Mouse (Mus musculus): ENCODE measurements around the gene Prickle2. TPM values are rescaled to one million over a fixed set of nuclear protein-coding genes. Genes with fewer than 3 reads are reported as not detected.

The Prickle2 gene
- polyA plus RNA-seq, 1 experiment from 2014 or later, result 7.7 TPM

DNA sequence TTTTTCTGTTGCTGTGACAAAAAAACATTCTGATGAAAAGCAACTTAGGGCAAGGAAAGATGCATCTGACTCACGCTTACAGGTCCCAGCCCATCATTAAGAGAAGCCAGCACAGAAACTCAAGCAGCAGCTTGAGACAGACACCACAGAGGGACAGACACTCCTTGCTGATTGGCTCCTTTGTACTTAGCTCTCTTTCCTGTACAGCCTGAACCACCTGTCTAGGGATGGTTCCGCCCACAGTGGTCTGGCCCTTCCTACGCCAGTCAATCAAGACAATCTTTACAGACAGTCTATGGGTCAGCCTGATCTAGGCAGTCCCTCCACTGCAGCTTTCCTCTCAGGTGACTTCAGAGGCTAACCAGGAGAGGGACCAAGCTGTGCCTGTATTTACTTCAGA lies 42.1 kb downstream of the Prickle2 start:
- Histone ChIP-seq H3K9me3 (no peaks in the 10 kb centered on the region), H3K4me2 (no peak overlapping the region), H3K27ac (no peak overlapping the region), H3K4me3 (replicated peaks) (no peak overlapping the region), H3K4me1 (peaks cover 12% of the 10 kb centered on the region; the same call in 1 of the 2 replicates), H3K27me3 (replicated peaks) (no peaks in the 10 kb centered on the region), H3K36me3 (no peaks in the 10 kb centered on the region), H3K9ac (no peak overlapping the region)
- ATAC-seq (ENCODE audit: insufficient read depth, low FRiP score, low read depth), result no peak; the same call in 1 of the 2 replicates
- WGBS, result 88% methylated on average over 3 of the region's 3 CpGs

DNA sequence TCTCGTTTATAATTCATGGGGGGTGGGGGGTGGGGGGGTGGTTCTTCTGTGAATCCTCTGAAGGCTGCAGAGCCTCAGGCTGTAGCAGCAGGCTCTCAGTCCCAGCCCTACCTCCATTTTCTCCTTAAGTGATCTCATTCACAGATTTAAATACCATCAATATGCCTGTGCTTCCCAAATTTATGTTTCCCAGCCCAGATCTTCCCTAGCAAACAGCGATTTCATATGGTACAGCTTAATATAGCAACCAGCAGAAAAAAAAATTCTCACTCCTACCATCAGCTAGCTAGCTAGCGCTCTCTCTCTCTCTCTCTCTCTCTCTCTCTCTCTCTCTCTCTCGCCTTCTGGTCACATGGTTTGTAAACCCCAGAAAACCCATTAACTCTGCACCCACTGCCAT lies 42.5 kb downstream of the Prickle2 start:
- no peak for ATAC-seq (ENCODE audit: insufficient read depth, low FRiP score, low read depth)
- Histone ChIP-seq H3K4me1 (peaks cover 12% of the 10 kb centered on the region; the same call in 1 of the 2 replicates), H3K27me3 (replicated peaks) (no peaks in the 10 kb centered on the region), H3K4me2 (no peak overlapping the region), H3K27ac (no peak overlapping the region), H3K9ac (no peak overlapping the region), H3K4me3 (replicated peaks) (no peak overlapping the region), H3K9me3 (no peaks in the 10 kb centered on the region), H3K36me3 (no peaks in the 10 kb centered on the region)
- 51% methylated on average over 4 of the region's 4 CpGs for WGBS

DNA sequence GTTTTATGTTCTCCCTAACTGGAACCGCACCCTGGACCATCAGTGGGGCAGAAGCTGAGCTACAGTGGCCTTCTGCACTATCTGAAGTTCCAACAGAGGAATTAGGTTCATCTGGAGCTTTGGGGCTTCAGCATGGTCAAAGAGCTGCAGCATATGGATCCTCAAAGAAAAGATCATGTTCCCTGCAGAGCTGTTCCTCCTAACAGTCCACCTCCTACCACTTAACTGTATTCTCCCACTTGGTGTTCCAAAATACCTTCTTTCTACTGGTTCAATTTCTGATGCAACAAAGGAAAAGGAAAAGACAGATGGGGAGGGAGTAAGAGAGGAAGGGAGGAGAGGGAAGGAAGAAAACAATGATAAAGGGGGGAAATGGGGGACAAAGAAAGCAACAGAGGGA lies 56.9 kb downstream of the Prickle2 start:
- no peaks in the 10 kb centered on the region for H3K36me3 ChIP-seq
- WGBS, result 81% methylated on average over 1 of the region's 1 CpGs
- no peaks in the 10 kb centered on the region for H3K4me1 ChIP-seq
- H3K9me3 ChIP-seq, result no peaks in the 10 kb centered on the region
- H3K27ac ChIP-seq, result no peak overlapping the region
- no peak for ATAC-seq (ENCODE audit: insufficient read depth, low FRiP score, low read depth)
- H3K4me3 ChIP-seq (replicated peaks), result no peak overlapping the region
- no peaks in the 10 kb centered on the region for H3K27me3 ChIP-seq (replicated peaks)
- no peak overlapping the region for H3K9ac ChIP-seq
- H3K4me2 ChIP-seq, result no peak overlapping the region

DNA sequence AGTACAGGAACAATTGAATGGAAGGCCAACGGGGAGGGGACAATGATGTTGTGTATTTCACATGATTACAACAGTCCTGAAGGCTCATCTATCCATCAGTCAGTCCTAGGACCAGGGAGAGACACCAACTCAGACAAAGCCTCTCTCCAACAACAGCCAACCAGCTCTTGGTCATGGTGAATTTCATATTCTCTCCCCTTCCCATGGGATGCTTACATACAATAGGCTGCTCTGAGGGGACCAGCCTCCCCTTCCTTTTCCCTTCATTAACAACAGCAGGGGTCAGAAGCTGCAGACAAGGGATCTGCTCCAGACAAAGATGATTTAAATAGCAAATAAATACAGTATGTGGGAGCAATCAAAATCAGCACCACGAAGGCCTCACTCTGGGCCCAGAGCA lies 57.4 kb downstream of the Prickle2 start:
- Histone ChIP-seq H3K9ac (no peak overlapping the region), H3K4me2 (no peak overlapping the region), H3K27ac (no peak overlapping the region), H3K4me3 (replicated peaks) (no peak overlapping the region), H3K9me3 (no peaks in the 10 kb centered on the region), H3K36me3 (no peaks in the 10 kb centered on the region), H3K4me1 (no peaks in the 10 kb centered on the region), H3K27me3 (replicated peaks) (no peaks in the 10 kb centered on the region)
- no peak for ATAC-seq (ENCODE audit: insufficient read depth, low FRiP score, low read depth)
- 63% methylated on average over 2 of the region's 2 CpGs for WGBS

DNA sequence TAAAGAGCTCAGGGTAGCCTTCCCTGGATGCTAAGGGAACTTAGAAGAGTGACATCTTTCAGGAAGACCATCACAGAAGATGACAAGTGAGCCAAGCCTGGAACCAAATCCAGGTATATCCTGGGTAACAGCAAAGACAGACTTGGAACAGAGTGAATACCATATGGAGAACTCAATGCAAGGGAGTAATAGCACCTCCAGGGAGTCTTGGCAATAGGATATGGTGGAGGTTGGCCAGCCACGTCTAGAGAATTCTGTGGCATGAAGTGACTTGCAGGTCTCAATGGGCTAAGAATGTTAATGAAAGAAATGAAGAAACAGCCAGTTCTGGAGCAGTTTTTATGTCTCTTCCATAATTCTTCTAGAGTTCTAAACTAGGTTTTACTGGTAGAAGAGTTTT lies 63.0 kb downstream of the Prickle2 start:
- 79% methylated on average over 1 of the region's 1 CpGs for WGBS
- no peaks in the 10 kb centered on the region for H3K27me3 ChIP-seq (replicated peaks)
- H3K4me3 ChIP-seq (replicated peaks), result no peak overlapping the region
- H3K9ac ChIP-seq, result no peak overlapping the region
- H3K9me3 ChIP-seq, result no peaks in the 10 kb centered on the region
- no peaks in the 10 kb centered on the region for H3K36me3 ChIP-seq
- no peak for ATAC-seq (ENCODE audit: insufficient read depth, low FRiP score, low read depth)
- no peaks in the 10 kb centered on the region for H3K4me1 ChIP-seq
- no peak overlapping the region for H3K4me2 ChIP-seq
- no peak overlapping the region for H3K27ac ChIP-seq

DNA sequence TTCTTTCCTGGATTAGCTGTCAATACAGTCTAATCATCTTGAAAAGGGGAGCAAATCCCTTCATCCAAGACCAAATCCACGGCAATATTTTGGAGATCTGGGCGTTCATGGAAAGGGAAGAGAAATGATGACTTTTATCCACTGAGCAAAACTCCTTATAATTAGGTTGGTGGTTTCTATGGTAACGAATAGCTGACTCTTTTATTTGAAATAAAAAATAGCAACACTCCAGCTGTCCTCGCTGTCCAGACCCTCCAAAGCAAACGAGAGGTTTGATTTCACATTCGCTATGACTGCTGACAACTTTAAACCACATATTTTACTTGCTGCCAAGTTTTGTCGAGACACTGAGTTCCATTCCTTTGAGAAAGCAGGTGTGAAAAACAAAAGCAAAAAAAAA lies 64.0 kb downstream of the Prickle2 start:
- ATAC-seq (ENCODE audit: insufficient read depth, low FRiP score, low read depth), result no peak
- no peak overlapping the region for H3K4me3 ChIP-seq (replicated peaks)
- WGBS, result 45% methylated on average over 7 of the region's 7 CpGs
- no peaks in the 10 kb centered on the region for H3K27me3 ChIP-seq (replicated peaks)
- no peaks in the 10 kb centered on the region for H3K36me3 ChIP-seq
- H3K9me3 ChIP-seq, result no peaks in the 10 kb centered on the region
- H3K4me2 ChIP-seq, result no peak overlapping the region
- H3K4me1 ChIP-seq, result no peaks in the 10 kb centered on the region
- H3K9ac ChIP-seq, result no peak overlapping the region
- H3K27ac ChIP-seq, result no peak overlapping the region

DNA sequence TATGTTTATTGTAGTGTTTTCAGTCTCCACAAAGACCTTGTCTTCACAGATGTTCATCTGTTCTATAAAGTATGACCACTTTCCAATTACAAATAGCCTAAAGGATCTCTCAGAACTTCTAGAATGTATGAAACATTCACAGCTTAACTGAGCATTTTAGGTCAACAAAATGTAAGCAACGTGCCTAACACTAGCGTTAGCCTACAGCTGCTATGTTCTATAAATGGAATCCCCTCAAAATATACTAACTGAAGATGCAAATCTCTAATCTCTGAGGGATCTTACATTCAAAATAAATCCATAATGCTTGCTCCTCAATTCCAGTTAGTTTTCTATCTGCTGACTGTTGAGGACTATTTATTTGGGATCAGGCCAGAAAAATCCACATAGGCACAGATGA lies 65.1 kb downstream of the Prickle2 start:
- 58% methylated on average over 2 of the region's 2 CpGs for WGBS
- Histone ChIP-seq H3K27ac (no peak overlapping the region), H3K4me3 (replicated peaks) (no peak overlapping the region), H3K4me2 (no peak overlapping the region), H3K9me3 (no peaks in the 10 kb centered on the region), H3K9ac (no peak overlapping the region), H3K4me1 (no peaks in the 10 kb centered on the region), H3K36me3 (no peaks in the 10 kb centered on the region), H3K27me3 (replicated peaks) (no peaks in the 10 kb centered on the region)
- no peak for ATAC-seq (ENCODE audit: insufficient read depth, low FRiP score, low read depth)

DNA sequence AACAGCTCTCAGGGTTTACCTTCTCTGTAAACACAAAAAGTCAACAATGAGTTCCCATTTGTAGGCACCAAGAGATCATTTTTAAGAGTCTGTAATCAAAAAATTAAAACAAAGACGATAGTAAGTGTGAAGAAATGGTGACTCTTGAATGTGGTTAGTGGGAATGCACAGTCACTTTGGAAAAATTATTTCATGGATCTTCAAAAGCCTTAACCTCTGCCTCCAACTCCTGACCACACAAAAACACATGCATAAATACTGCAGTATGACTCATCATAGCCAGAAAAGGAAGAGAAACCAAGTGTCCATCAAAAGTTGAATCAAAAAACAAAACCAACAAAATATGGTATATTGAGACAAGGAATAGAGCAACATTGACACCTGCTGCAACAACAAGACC lies 69.5 kb downstream of the Prickle2 start:
- ATAC-seq (ENCODE audit: insufficient read depth, low FRiP score, low read depth), result no peak
- WGBS, result 56% methylated on average over 1 of the region's 1 CpGs
- Histone ChIP-seq H3K27ac (no peak overlapping the region), H3K36me3 (no peaks in the 10 kb centered on the region), H3K9ac (no peak overlapping the region), H3K9me3 (no peaks in the 10 kb centered on the region), H3K4me2 (no peak overlapping the region), H3K4me3 (replicated peaks) (no peak overlapping the region), H3K4me1 (no peaks in the 10 kb centered on the region), H3K27me3 (replicated peaks) (no peaks in the 10 kb centered on the region)

DNA sequence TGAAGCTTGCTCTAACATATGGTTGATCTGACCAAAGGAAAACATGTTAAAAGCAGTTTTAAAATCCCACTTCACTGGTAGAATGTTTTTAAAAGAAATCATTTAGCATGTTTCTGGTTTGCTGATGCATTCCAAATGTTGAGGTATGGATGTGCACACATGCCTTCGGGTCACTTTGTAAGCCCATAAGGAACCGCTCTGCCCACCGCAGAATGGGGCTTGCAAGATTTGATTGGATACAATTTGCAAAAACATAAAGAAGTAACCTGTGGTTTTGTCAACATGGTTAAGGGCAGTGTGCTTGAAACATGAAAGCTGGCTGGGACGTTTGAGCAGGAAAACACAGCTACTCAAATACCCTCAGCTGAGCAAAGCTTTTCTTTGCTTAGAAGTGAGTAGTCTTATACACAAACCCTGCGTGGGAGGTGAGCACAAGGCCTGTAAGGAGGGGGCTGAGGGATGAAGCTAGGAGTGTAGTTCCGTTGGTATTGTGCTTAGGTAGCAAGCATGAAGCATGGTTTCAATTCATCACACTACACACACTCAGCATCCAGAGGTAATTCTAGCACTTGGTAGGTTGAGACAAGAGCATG lies 71.0 kb downstream of the Prickle2 start:
- Histone ChIP-seq H3K27ac (no peak overlapping the region), H3K36me3 (no peaks in the 10 kb centered on the region), H3K4me1 (no peaks in the 10 kb centered on the region), H3K9me3 (no peaks in the 10 kb centered on the region), H3K9ac (no peak overlapping the region), H3K4me2 (no peak overlapping the region), H3K4me3 (replicated peaks) (no peak overlapping the region), H3K27me3 (replicated peaks) (no peaks in the 10 kb centered on the region)
- 63% methylated on average over 6 of the region's 6 CpGs for WGBS
- no peak for ATAC-seq (ENCODE audit: insufficient read depth, low FRiP score, low read depth)

DNA sequence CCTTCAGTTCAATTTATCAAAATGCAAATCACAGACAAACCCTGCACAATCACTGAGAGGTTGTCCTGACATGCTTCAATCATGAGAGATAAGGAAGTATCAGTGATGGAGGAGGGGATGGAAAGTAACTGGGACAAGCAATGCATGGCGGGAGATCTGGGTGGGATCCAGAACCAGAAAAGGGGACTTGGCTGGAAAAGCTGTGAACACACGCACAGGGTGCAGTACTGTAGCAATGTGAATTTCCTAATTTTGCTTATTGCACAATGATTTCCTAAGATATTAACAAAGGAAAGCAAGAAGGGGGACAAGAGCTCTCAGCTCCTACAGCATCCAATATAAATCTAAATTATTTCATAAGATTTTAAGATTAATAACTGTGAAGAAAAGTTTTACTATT lies 75.0 kb downstream of the Prickle2 start:
- Histone ChIP-seq H3K4me2 (no peak overlapping the region), H3K27ac (no peak overlapping the region), H3K36me3 (no peaks in the 10 kb centered on the region), H3K27me3 (replicated peaks) (no peaks in the 10 kb centered on the region), H3K4me1 (no peaks in the 10 kb centered on the region), H3K9me3 (no peaks in the 10 kb centered on the region), H3K9ac (no peak overlapping the region), H3K4me3 (replicated peaks) (no peak overlapping the region)
- WGBS, result 88% methylated on average over 2 of the region's 2 CpGs
- ATAC-seq (ENCODE audit: insufficient read depth, low FRiP score, low read depth), result no peak

DNA sequence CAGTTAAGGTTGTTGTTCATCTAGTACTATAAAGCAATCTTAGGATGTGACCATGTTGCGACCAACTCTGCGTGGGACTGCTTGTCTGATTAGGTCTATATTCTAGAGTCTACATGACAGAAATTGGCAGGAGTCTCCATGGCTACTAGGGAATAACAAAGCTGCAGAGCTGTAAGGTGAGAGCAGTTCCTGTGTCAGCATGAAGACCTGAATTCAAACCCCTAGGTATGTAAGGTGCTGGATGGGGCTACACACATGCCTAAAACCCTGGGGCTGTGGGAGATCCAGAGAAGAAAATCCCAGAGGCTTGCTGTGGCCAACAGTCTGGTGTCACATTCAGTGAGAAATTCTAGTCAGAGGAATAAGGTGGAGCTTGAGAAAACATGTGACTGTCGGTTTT lies 78.2 kb downstream of the Prickle2 start:
- Histone ChIP-seq H3K4me1 (no peaks in the 10 kb centered on the region), H3K36me3 (no peaks in the 10 kb centered on the region), H3K9ac (no peak overlapping the region), H3K4me2 (no peak overlapping the region), H3K27ac (no peak overlapping the region), H3K27me3 (replicated peaks) (no peaks in the 10 kb centered on the region), H3K4me3 (replicated peaks) (no peak overlapping the region), H3K9me3 (no peaks in the 10 kb centered on the region)
- 82% methylated on average over 3 of the region's 3 CpGs for WGBS
- no peak for ATAC-seq (ENCODE audit: insufficient read depth, low FRiP score, low read depth)

DNA sequence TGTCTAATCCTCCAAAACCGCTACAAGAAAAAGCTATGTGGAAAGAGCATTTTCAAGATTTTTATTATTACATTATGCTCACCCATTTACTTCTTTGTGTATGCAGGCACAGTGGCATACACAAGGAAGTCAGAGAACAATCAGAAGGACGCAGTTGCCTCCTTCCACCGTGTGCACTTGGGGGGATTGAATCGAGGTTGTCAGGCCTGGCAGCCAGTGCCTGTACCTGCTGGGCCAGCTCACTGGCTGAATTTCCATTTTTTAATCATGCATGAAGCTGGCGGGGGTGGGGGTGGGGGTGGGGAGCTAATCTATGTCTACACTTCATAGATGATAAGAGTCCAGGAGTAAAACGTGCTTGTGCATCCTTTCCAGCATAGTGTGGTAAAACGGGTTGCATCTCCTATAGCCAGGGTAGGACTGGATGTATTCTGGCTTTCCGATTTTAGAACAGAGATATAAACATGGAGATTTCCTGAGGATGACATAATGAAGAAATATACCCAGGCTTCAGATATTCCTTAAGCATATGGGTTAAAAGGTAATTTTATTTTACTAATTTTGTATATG lies 78.8 kb downstream of the Prickle2 start:
- H3K36me3 ChIP-seq, result no peaks in the 10 kb centered on the region
- no peak for ATAC-seq (ENCODE audit: insufficient read depth, low FRiP score, low read depth)
- no peak overlapping the region for H3K4me3 ChIP-seq (replicated peaks)
- 61% methylated on average over 8 of the region's 8 CpGs for WGBS
- no peaks in the 10 kb centered on the region for H3K27me3 ChIP-seq (replicated peaks)
- no peaks in the 10 kb centered on the region for H3K4me1 ChIP-seq
- H3K27ac ChIP-seq, result no peak overlapping the region
- no peak overlapping the region for H3K9ac ChIP-seq
- no peaks in the 10 kb centered on the region for H3K9me3 ChIP-seq
- H3K4me2 ChIP-seq, result no peak overlapping the region

DNA sequence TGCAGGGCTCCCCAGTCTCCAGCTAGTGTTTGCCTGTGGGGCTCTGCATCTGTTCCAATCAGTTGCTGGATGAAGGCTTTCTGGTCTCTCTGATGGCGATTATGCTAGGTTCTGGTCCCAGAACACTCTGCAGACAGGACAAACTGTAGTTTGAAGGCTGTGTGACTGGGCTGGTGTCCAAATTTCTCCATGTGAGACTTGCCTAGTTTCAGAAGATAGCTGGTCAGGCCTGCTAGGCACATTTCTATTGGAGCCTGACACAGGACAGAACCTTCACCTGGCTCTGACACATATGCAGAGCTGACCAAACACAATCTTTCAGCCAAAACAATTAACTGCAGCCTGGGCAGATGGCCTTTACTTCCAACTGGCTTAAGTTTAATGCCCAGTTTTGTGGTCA lies 80.0 kb downstream of the Prickle2 start:
- WGBS, result 59% methylated on average over 1 of the region's 1 CpGs
- H3K36me3 ChIP-seq, result no peaks in the 10 kb centered on the region
- 0 out of 2 replicates have a peak overlapping the region, but pooled peaks have one; percentile 16 for H3K27ac ChIP-seq
- ATAC-seq (ENCODE audit: insufficient read depth, low FRiP score, low read depth), result no peak
- no peaks in the 10 kb centered on the region for H3K4me1 ChIP-seq
- H3K9ac ChIP-seq, result no peak overlapping the region
- no peak overlapping the region for H3K4me3 ChIP-seq (replicated peaks)
- H3K9me3 ChIP-seq, result no peaks in the 10 kb centered on the region
- no peaks in the 10 kb centered on the region for H3K27me3 ChIP-seq (replicated peaks)
- H3K4me2 ChIP-seq, result no peak overlapping the region
